Mouse (Mus musculus) thymus, adult 18-20 months (tissue): ENCODE measurements around the gene Vmn2r48.
"Not testable (repeated sequence)": the region's sequence is repeated elsewhere in the genome, so short reads cannot be mapped to it uniquely, and the experiment has no call there.

Source experiments
- DNase-seq, 2 experiments: peaks; one replicate each; pipeline ENCODE4 v3.0.0; 2022; ENCODE audit warnings: mixed read lengths in 2 of 2

Vmn2r48 gene

GRCm38 (mm10) chr7:9953485-9953884 lies at the start of gene Vmn2r48:
TSS of gene Vmn2r48 (minus strand) at chr7:9953585.
- DNase-seq = not testable (repeated sequence)

GRCm38 (mm10) chr7:9992157-9992556 lies 38.8 kb upstream of the Vmn2r48 start, which contains the start of gene Vmn2r49:
TSS of gene Vmn2r49 (minus strand) at chr7:9992257.
- DNase-seq = not testable (repeated sequence)
